8 mouse cellular contexts compared by ENCODE assay signal in genomic region chr6:11908170-11908569, GRCm38 (mm10). TPM values are rescaled to one million over a fixed set of nuclear protein-coding genes. Genes with fewer than 3 reads are reported as not detected.
DNase-seq lines count a peak whose midpoint lies in the region; ATAC-seq and TF ChIP-seq lines count a peak whose summit lies in the region.

No protein-coding gene starts in this region.

- peak overlapping the region; percentile 83 for H3K9ac ChIP-seq in hindbrain, embryonic 14.5 days
- peak overlapping the region; percentile 90 for H3K9ac ChIP-seq in midbrain, embryonic 16.5 days (ENCODE audit: low read depth, low read length)

- no peak for DNase-seq in left cerebral cortex, adult 2 months (ENCODE audit: extremely low spot score in 1 of 2, low spot score in 2 of 2)
- DNase-seq in left cerebral cortex, postnatal 14 days (ENCODE audit: low spot score in 2 of 2), result no peak
- DNase-seq in brain, embryonic 14.5 days (ENCODE audit: low read depth), result peak; percentile 23
- DNase-seq in hindbrain, embryonic 14.5 days (ENCODE audit: low spot score), result no peak
- DNase-seq in gastrocnemius, postnatal 10 days, result no peak
- DNase-seq in left cerebral cortex, adult 8-10 months (ENCODE audit: low spot score in 2 of 2), result no peak
- DNase-seq in right cerebral cortex, postnatal 10 days (ENCODE audit: low spot score in 2 of 2), result no peak

- no peaks in the 10 kb centered on the region for H3K27me3 ChIP-seq in hindbrain, embryonic 14.5 days (ENCODE audit: control insufficient read depth, insufficient read depth, low read length)
- no peaks in the 10 kb centered on the region for H3K27me3 ChIP-seq in midbrain, embryonic 16.5 days (ENCODE audit: control insufficient read depth, insufficient read depth, low read depth, low read length)

- peak overlapping the region; percentile 100 for H3K27ac ChIP-seq in left cerebral cortex, adult 2 months
- H3K27ac ChIP-seq in hindbrain, embryonic 14.5 days, result no peak overlapping the region
- no peak overlapping the region; the same call in 1 of the 2 replicates for H3K27ac ChIP-seq in midbrain, embryonic 16.5 days (ENCODE audit: low read length)

- no peaks in the 10 kb centered on the region for H3K9me3 ChIP-seq in hindbrain, embryonic 14.5 days (ENCODE audit: control insufficient read depth, low read length)
- no peaks in the 10 kb centered on the region for H3K9me3 ChIP-seq in midbrain, embryonic 16.5 days (replicated peaks; ENCODE audit: control insufficient read depth, low read length, poor library complexity, severe bottlenecking)

- 29% methylated on average over 7 of the region's 7 CpGs for WGBS in hindbrain, embryonic 14.5 days
- WGBS in midbrain, embryonic 16.5 days, result 27% methylated on average over 7 of the region's 7 CpGs

- H3K4me3 ChIP-seq in left cerebral cortex, adult 2 months, result peak overlapping the region; percentile 89
- H3K4me3 ChIP-seq in hindbrain, embryonic 14.5 days (replicated peaks; ENCODE audit: low read length), result peak overlapping the region; percentile 76
- peak overlapping the region; percentile 86 for H3K4me3 ChIP-seq in midbrain, embryonic 16.5 days (ENCODE audit: low read depth, low read length)

- peak overlapping the region; percentile 66 for H3K4me2 ChIP-seq in hindbrain, embryonic 14.5 days (replicated peaks)
- H3K4me2 ChIP-seq in midbrain, embryonic 16.5 days (ENCODE audit: low read length), result peak overlapping the region; percentile 86

- intact Hi-C loops in left cerebral cortex, adult 2 months (cut with DNase I), result no loop called here
- intact Hi-C loops in left cerebral cortex, postnatal 14 days (cut with DNase I), result no loop called here

- H3K36me3 ChIP-seq in hindbrain, embryonic 14.5 days (replicated peaks; ENCODE audit: control insufficient read depth, insufficient read depth), result peaks cover 17% of the 10 kb centered on the region
- 0 out of 2 replicates have a peak, but pooled peaks cover 2% of the 10 kb centered on the region for H3K36me3 ChIP-seq in midbrain, embryonic 16.5 days (ENCODE audit: control insufficient read depth, insufficient read depth, low read length)

- no peak for TF ChIP-seq POLR2A in brain, embryonic 14.5 days (IDR thresholded peaks at IDR 0.05; ENCODE audit: borderline replicate concordance, extremely low read depth, insufficient read depth, insufficient read length, poor library complexity, severe bottlenecking)

- H3K4me1 ChIP-seq in hindbrain, embryonic 14.5 days (replicated peaks; ENCODE audit: control insufficient read depth, insufficient read depth, low read length), result peaks cover 13% of the 10 kb centered on the region
- H3K4me1 ChIP-seq in midbrain, embryonic 16.5 days (ENCODE audit: control insufficient read depth, insufficient read depth, low read length), result peaks cover 19% of the 10 kb centered on the region

- ATAC-seq in hindbrain, embryonic 14.5 days (ENCODE audit: low FRiP score), result no peak
- peak; percentile 32; the same call in 1 of the 2 replicates for ATAC-seq in midbrain, embryonic 16.5 days

- TF ChIP-seq CTCF in left cerebral cortex, adult 2 months (IDR thresholded peaks at IDR 0.05), result no peak
- TF ChIP-seq CTCF in brain, embryonic 14.5 days (IDR thresholded peaks at IDR 0.05; ENCODE audit: borderline replicate concordance, extremely low read depth, insufficient read depth, insufficient read length), result no peak

RNA-seq across cellular contexts. Expression of gene Phf14, which starts 0.6 kb away (rescaled TPM):
- 10 to 100 TPM; 76.8 to 88.9 TPM for total RNA-seq in left cerebral cortex, adult 2 months (2021)
- 100 to 1,000 TPM; 113 to 114 TPM for total RNA-seq in left cerebral cortex, postnatal 14 days (2021)
- 77.5 and 88.7 TPM in 2 replicates for polyA plus RNA-seq in brain, embryonic 14.5 days (2012; rRNA removed)
- polyA plus RNA-seq in hindbrain, embryonic 14.5 days (2014; fragmentation: Nextera tagmentation; extraction: Ambion mirVana), result 92.6 and 108 TPM in 2 replicates
- polyA plus RNA-seq in midbrain, embryonic 16.5 days (2015; fragmentation: Nextera tagmentation; extraction: Ambion mirVana), result 81.2 and 90.8 TPM in 2 replicates
- 10 to 100 TPM; 35.5 to 38.3 TPM for total RNA-seq in gastrocnemius, postnatal 10 days (2021)
- 10 to 100 TPM; 80.7 to 85.3 (median 83.1) TPM for total RNA-seq in left cerebral cortex, adult 8-10 months (2022)

RNA-seq across cellular contexts. Expression of gene Ndufa4, which starts 0.9 kb away (rescaled TPM):
- 100 to 1,000 TPM; 627 to 632 TPM for total RNA-seq in left cerebral cortex, adult 2 months (2021)
- total RNA-seq in left cerebral cortex, postnatal 14 days (2021), result 100 to 1,000 TPM; 873 to 899 TPM
- 596 and 756 TPM in 2 replicates for polyA plus RNA-seq in brain, embryonic 14.5 days (2012; rRNA removed)
- 1,185 and 1,426 TPM in 2 replicates for polyA plus RNA-seq in hindbrain, embryonic 14.5 days (2014; fragmentation: Nextera tagmentation; extraction: Ambion mirVana)
- 916 and 1,020 TPM in 2 replicates for polyA plus RNA-seq in midbrain, embryonic 16.5 days (2015; fragmentation: Nextera tagmentation; extraction: Ambion mirVana)
- 1,000 to 10,000 TPM; 1,041 to 1,152 TPM for total RNA-seq in gastrocnemius, postnatal 10 days (2021)
- 100 to 1,000 TPM; 686 to 728 (median 688) TPM for total RNA-seq in left cerebral cortex, adult 8-10 months (2022)
